Mouse (Mus musculus) heart, postnatal 0 days (tissue): ENCODE data around the gene Chn2. TPM values are rescaled to one million over a fixed set of nuclear protein-coding genes. Genes with fewer than 3 reads are reported as not detected.

Experiments
- ATAC-seq: fragments of 200-750 bp; cut with Nextera tagmentation; 2 replicates; pipeline ENCODE4 v1.8.0; 2017; ENCODE audit warnings: low read depth, moderate number of reproducible peaks, moderate library complexity; ENCODE audit not compliant: insufficient read depth
- DNase-seq: peaks from one replicate; pipeline ENCODE4 v3.0.0-alpha.2; 2016; ENCODE audit warnings: low spot score
- H3K27ac ChIP-seq: fragments of 300-500 bp; sonication (generic); 2 replicates; pipeline ENCODE4 v1.5.1; 2014; ENCODE audit warnings: low read depth, mild to moderate bottlenecking
- H3K27me3 ChIP-seq: fragments of 300-500 bp; sonication (generic); 2 replicates; pipeline ENCODE4 v1.6.1; 2014; ENCODE audit warnings: low read length, mixed read lengths; ENCODE audit not compliant: control insufficient read depth, insufficient read depth
- H3K36me3 ChIP-seq: fragments of 300-500 bp; sonication (generic); replicated peaks from 2 replicates; pipeline ENCODE4 v1.6.1; 2014; ENCODE audit warnings: low read length, mixed read lengths; ENCODE audit not compliant: control insufficient read depth, insufficient read depth
- H3K4me1 ChIP-seq: fragments of 300-500 bp; sonication (generic); 2 replicates; pipeline ENCODE4 v1.6.1; 2014; ENCODE audit warnings: antibody characterized with exemption; ENCODE audit not compliant: control insufficient read depth, insufficient read depth
- H3K4me2 ChIP-seq: fragments of 300-500 bp; sonication (generic); 2 replicates; pipeline ENCODE4 v1.6.1; 2014; ENCODE audit warnings: low read depth, mild to moderate bottlenecking, low read length, moderate library complexity
- H3K4me3 ChIP-seq: fragments of 300-500 bp; sonication (generic); 2 replicates; pipeline ENCODE4 v1.5.1; 2014; ENCODE audit warnings: low read depth, low read length
- H3K9ac ChIP-seq: fragments of 300-500 bp; sonication (generic); replicated peaks from 2 replicates; pipeline ENCODE4 v1.6.1; 2014; ENCODE audit warnings: low read depth, low read length, mixed read lengths
- H3K9me3 ChIP-seq: fragments of 300-500 bp; sonication (generic); replicated peaks from 2 replicates; pipeline ENCODE4 v1.6.1; 2016; ENCODE audit warnings: low read length; ENCODE audit not compliant: control insufficient read depth
- CTCF ChIP-seq: IDR thresholded peaks from 2 replicates; pipeline ENCODE4 v1.5.1; 2016; ENCODE audit warnings: antibody characterized with exemption, control low read depth, low read depth
- EP300 ChIP-seq: IDR thresholded peaks from 2 replicates; pipeline ENCODE4 v1.6.1; 2016; ENCODE audit warnings: antibody characterized with exemption, low read depth
- WGBS: fragments of 180-500 bp; shearing (Covaris S2); extraction: QIAGEN DNeasy Blood & Tissue Kit; methylation state at CpG from one replicate; pipeline ENCODE4 v1.1.7; 2014; 5-methylcytosine and 5-hydroxymethylcytosine counted together
- polyA plus RNA-seq: library from polyadenylated mRNA; unstranded; fragments of >200 nt; fragmentation: Nextera tagmentation; extraction: Ambion mirVana; gene quantifications from 2 replicates; pipeline ENCODE4 v1.2.1, GENCODE M21; 2015
- total RNA-seq: library from RNA; depleted of rRNA; stranded (reverse); fragments of >200 nt; gene quantifications from 2 replicates; pipeline ENCODE4 v1.2.3, GENCODE M21; 2014; ENCODE audit warnings: low replicate concordance

The Chn2 gene
- total and polyA plus RNA-seq, 2 experiments from 2014 or later, result 2.0 to 12.2 TPM

DNA sequence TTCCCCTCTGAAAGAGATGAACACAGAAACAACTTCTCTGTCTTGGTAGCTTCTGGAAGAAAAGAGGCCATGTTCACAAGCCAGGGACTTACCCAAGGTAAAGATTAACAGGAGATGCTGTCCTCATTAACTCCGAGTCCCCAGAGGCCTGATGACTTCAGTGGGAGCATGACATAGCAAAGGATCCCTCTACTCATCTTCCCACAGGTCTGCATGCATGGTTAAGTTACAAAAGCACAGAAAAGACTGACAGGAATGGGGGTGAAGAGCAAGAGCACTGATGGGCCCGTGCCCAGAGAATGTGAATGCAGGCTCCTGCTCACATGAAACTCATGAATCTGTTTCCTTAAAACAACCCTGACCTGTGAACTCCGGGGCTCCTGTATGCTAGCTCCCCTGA lies 279.8 kb downstream of the Chn2 start:
- TF ChIP-seq CTCF (no peak), EP300 (no peak)
- DNase-seq (no peak), ATAC-seq (no peak)
- Histone ChIP-seq H3K4me2 (no peak overlapping the region), H3K9me3 (no peaks in the 10 kb centered on the region), H3K27ac (no peak overlapping the region), H3K4me1 (no peaks in the 10 kb centered on the region), H3K9ac (no peak overlapping the region), H3K4me3 (no peak overlapping the region), H3K36me3 (no peaks in the 10 kb centered on the region), H3K27me3 (peaks cover 5% of the 10 kb centered on the region)
- WGBS, result 71% methylated on average over 3 of the region's 3 CpGs

GRCm38 (mm10) chr6:54320236-54320635 lies 280.9 kb downstream of the Chn2 start:
- H3K27me3 ChIP-seq, result peaks cover 12% of the 10 kb centered on the region
- TF ChIP-seq EP300 (no peak), CTCF (no peak)
- no peak overlapping the region for H3K27ac ChIP-seq
- no peak overlapping the region for H3K4me3 ChIP-seq
- DNase-seq (no peak), ATAC-seq (no peak)
- no peaks in the 10 kb centered on the region for H3K36me3 ChIP-seq
- no peaks in the 10 kb centered on the region for H3K9me3 ChIP-seq
- no peak overlapping the region for H3K9ac ChIP-seq
- no peaks in the 10 kb centered on the region for H3K4me1 ChIP-seq
- H3K4me2 ChIP-seq, result no peak overlapping the region
- 62% methylated on average over 1 of the region's 1 CpGs for WGBS

DNA sequence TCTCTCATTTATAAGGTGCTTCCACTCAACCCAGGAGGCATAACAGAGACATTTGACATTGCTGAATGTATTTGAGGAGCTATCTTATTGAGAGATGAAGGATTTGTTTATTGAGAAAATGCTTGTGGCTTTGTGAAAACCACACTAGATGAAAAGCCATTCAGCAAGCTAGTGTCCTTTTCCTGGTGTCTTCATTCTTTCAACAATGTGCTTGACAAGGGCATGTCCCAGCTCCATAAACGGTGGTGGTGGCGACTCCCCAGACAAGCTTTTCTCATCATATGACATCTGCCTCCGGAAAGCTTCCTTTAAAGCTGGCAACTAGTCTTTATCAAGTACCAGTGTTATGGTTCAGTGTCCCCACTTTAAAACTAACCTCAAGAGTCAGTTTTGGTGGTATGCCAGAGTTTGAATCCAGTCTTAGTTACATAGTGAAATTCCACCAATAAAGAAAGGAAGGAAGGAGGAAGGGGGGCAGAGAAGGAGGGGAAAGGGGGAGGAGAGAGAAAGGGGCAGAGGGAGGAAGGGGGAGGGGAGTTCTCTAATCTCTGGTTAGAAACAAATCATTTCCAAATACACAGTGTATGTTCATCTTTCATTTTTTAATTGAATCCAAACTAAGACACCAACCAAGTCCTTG lies 286.0 kb downstream of the Chn2 start, which contains the start of gene Prr15:
Prr15 (plus strand) TSS at position 590 of the 640 bp plus-strand sequence.
- Histone ChIP-seq H3K27me3 (peaks cover 17% of the 10 kb centered on the region), H3K36me3 (no peaks in the 10 kb centered on the region), H3K9ac (peak within 1 kb of the TSS; percentile 64), H3K4me2 (peak within 1 kb of the TSS; percentile 99), H3K27ac (peak within 1 kb of the TSS; percentile 49; the same call in 1 of the 2 replicates), H3K9me3 (no peaks in the 10 kb centered on the region), H3K4me3 (peak within 1 kb of the TSS; percentile 64), H3K4me1 (no peaks in the 10 kb centered on the region)
- DNase-seq (no peak), ATAC-seq (no peak)
- 41% methylated on average over 3 of the region's 3 CpGs for WGBS
- no peak for TF ChIP-seq EP300

DNA sequence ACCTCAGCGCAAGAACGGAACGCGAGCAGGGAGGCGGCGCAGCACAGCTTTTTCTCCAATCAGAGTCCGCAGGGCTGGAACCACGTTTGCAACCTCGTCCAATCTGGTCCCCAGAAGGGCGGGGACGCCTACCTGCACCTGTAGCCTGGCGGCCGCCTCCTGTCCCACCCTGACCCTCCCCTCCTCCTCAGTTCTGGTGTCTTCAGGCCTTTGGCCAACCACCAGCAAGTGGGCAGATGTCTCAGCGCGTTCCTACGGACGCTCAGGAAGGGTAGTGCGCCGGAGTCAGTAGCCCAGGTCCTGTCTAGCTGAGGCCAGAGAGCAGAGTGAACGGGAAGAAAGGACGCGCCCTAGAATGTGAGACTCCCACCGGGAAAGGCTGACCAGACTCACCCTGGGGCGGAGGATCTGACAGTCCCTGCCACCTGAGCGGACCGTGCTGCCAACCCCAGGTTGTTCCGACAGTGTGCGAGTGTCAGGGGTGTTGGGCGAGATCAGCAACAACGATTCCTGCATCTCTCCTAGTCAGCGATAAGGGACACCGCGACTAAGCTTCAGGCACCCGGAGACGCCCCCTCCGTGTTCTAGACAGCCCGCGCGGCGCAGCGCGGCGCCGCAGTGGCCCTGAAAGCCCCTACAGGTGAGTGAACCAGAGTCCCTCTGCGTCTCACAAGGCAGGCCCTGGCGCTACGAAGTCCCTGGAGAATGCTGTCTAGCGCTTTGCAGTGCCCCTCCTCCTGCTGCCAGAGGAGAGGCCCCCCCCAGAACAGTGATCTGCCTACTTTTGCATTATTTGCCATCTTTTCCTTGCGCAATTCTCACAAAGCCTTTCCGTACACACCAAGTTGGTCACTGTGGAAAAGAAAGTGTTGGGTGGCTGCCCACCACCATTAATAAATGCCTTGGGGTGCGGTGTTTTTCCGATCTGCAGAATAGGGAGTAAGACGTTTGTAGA lies 287.6 kb downstream of the Chn2 start:
- ATAC-seq (peak; percentile 68), DNase-seq (peak; percentile 54)
- WGBS, result under 1% methylated on average over 53 of the region's 53 CpGs
- no peaks in the 10 kb centered on the region for H3K36me3 ChIP-seq
- TF ChIP-seq EP300 (no peak), CTCF (no peak)
- H3K27me3 ChIP-seq, result peaks cover 17% of the 10 kb centered on the region
- peak overlapping the region; percentile 49 for H3K27ac ChIP-seq
- H3K9me3 ChIP-seq, result no peaks in the 10 kb centered on the region
- no peaks in the 10 kb centered on the region for H3K4me1 ChIP-seq
- H3K9ac ChIP-seq, result peak overlapping the region; percentile 64
- H3K4me3 ChIP-seq, result peak overlapping the region; percentile 64
- H3K4me2 ChIP-seq, result peak overlapping the region; percentile 99

- H3K27ac ChIP-seq, result peak overlapping the region; percentile 49
- under 1% methylated on average over 28 of the region's 28 CpGs for WGBS
- H3K4me1 ChIP-seq, result no peaks in the 10 kb centered on the region
- DNase-seq (peak; percentile 55), ATAC-seq (peak; percentile 84)
- TF ChIP-seq CTCF (no peak), EP300 (no peak)
- no peaks in the 10 kb centered on the region for H3K9me3 ChIP-seq
- peaks cover 17% of the 10 kb centered on the region for H3K27me3 ChIP-seq
- no peaks in the 10 kb centered on the region for H3K36me3 ChIP-seq
- peak overlapping the region; percentile 64 for H3K4me3 ChIP-seq
- H3K9ac ChIP-seq, result peak overlapping the region; percentile 64; the same call in 1 of the 2 replicates
- peak overlapping the region; percentile 99 for H3K4me2 ChIP-seq
Measured at GRCm38 (mm10) chr6:54327626-54328003, 288.3 kb downstream of the Chn2 start.
